Mouse (Mus musculus) liver (tissue): ENCODE measurements around the gene Atcay.
A peak's percentile ranks its signal among the peaks of the same experiment; 100 is the strongest.
"Not testable (repeated sequence)": the region's sequence is repeated elsewhere in the genome, so short reads cannot be mapped to it uniquely, and the experiment has no call there.

ENCODE experiments used
- DNase-seq: peaks from one replicate; pipeline ENCODE4 v3.0.0-alpha.2; 2020; ENCODE audit warnings: mixed read lengths

Gene Atcay

GRCm38 (mm10) chr10:81198230-81198629 is 32.4 kb downstream of the Atcay start:
- peak; percentile 63 for DNase-seq

GRCm38 (mm10) chr10:81197305-81197704 is 33.3 kb downstream of the Atcay start:
- DNase-seq, result no peak

- DNase-seq, result no peak
Measured at GRCm38 (mm10) chr10:81196470-81197065, 34.1 kb downstream of the Atcay start.

- no peak for DNase-seq
Measured at GRCm38 (mm10) chr10:81195300-81195699, 35.3 kb downstream of the Atcay start.

- no peak for DNase-seq
Measured at GRCm38 (mm10) chr10:81193991-81194774, 36.5 kb downstream of the Atcay start.

- DNase-seq, result no peak
Measured at GRCm38 (mm10) chr10:81192968-81193501, 37.6 kb downstream of the Atcay start.

- DNase-seq, result peak; percentile 80
Measured at GRCm38 (mm10) chr10:81192270-81192967, 38.2 kb downstream of the Atcay start.

GRCm38 (mm10) chr10:81191342-81191982 is 39.2 kb downstream of the Atcay start:
- DNase-seq, result no peak

GRCm38 (mm10) chr10:81190912-81191321 is 39.7 kb downstream of the Atcay start:
- no peak for DNase-seq

- peak; percentile 58 for DNase-seq
Measured at GRCm38 (mm10) chr10:81190236-81190911, 40.3 kb downstream of the Atcay start.

- no peak for DNase-seq
Measured at GRCm38 (mm10) chr10:81189821-81190220, 40.8 kb downstream of the Atcay start.

- no peak for DNase-seq
Measured at GRCm38 (mm10) chr10:81187161-81187560, 43.5 kb downstream of the Atcay start.

GRCm38 (mm10) chr10:81184765-81185164 is 45.9 kb downstream of the Atcay start:
- no peak for DNase-seq

- no peak for DNase-seq
Measured at GRCm38 (mm10) chr10:81183805-81184204, 46.8 kb downstream of the Atcay start, which contains the start of gene 4930442H23Rik. Gene 4930442H23Rik (minus strand): TSS chr10:81183849.

- DNase-seq, result peak; percentile 97
Measured at GRCm38 (mm10) chr10:81182336-81183333, 48.0 kb downstream of the Atcay start, which contains the start of gene Dapk3. Gene Dapk3 (plus strand): TSS chr10:81183005.

- DNase-seq, result not testable (repeated sequence)
Measured at GRCm38 (mm10) chr10:81181860-81182259, 48.8 kb downstream of the Atcay start.

GRCm38 (mm10) chr10:81180946-81181345 is 49.7 kb downstream of the Atcay start:
- no peak for DNase-seq

GRCm38 (mm10) chr10:81179451-81180342 is 50.9 kb downstream of the Atcay start:
- no peak for DNase-seq

GRCm38 (mm10) chr10:81178927-81179326 is 51.7 kb downstream of the Atcay start:
- DNase-seq, result no peak
